Mouse (Mus musculus) mammary gland, adult 2 months (tissue): ENCODE data around the gene Cotl1. TPM values are rescaled to one million over a fixed set of nuclear protein-coding genes. Genes with fewer than 3 reads are reported as not detected.

Experiments
- polyA plus RNA-seq: library from polyadenylated mRNA; depleted of rRNA; stranded (reverse); fragments of >200 nt; gene quantifications from 2 replicates; pipeline ENCODE4 v1.2.3, GENCODE M21; 2012; ENCODE audit warnings: low replicate concordance; rRNA removed

Gene Cotl1
- polyA plus RNA-seq: 212 and 609 TPM in 2 replicates

GRCm38 (mm10) chr8:119840275-119840808 lies at the start of gene Cotl1:
Cotl1 (minus strand) TSS chr8:119840544.

GRCm38 (mm10) chr8:119861706-119862389 lies 21.5 kb upstream of the Cotl1 start, which contains the start of gene Klhl36:
Klhl36 (plus strand) TSS chr8:119862266.

GRCm38 (mm10) chr8:119778263-119778662 lies 62.1 kb downstream of the Cotl1 start, which contains the start of gene Tldc1:
Tldc1 (minus strand) TSS chr8:119778416.

Other genes with a start within 250 kb of the Cotl1 start
- 21.6 and 47.0 TPM in 2 replicates for gene Taf1c, start 235.3 kb downstream of the Cotl1 start, polyA plus RNA-seq
- not detected in 2 replicates for gene Adad2, start 227.8 kb downstream of the Cotl1 start, polyA plus RNA-seq
- 1.4 and 1.7 TPM in 2 replicates for gene Kcng4, start 204.9 kb downstream of the Cotl1 start, polyA plus RNA-seq
- 8.0 and 21.8 TPM in 2 replicates for gene Wfdc1, start 174.2 kb downstream of the Cotl1 start, polyA plus RNA-seq
- gene Atp2c2, start 140.5 kb downstream of the Cotl1 start, polyA plus RNA-seq: 2.5 and 2.9 TPM in 2 replicates
- gene Tldc1, start 62.1 kb downstream of the Cotl1 start, polyA plus RNA-seq: 9.8 and 10.4 TPM in 2 replicates
- gene Klhl36, start 21.7 kb upstream of the Cotl1 start, polyA plus RNA-seq: 20.4 and 49.9 TPM in 2 replicates
- gene Usp10, start 69.8 kb upstream of the Cotl1 start, polyA plus RNA-seq: 43.6 and 78.8 TPM in 2 replicates
- 79.6 and 91.0 TPM in 2 replicates for gene Gm20388, start 70.3 kb upstream of the Cotl1 start, polyA plus RNA-seq
- 26.0 and 30.3 TPM in 2 replicates for gene Crispld2, start 151.9 kb upstream of the Cotl1 start, polyA plus RNA-seq